Mouse (Mus musculus) kidney, adult 2 months (tissue): ENCODE results near the gene Pou4f2. TPM values are rescaled to one million over a fixed set of nuclear protein-coding genes. Genes with fewer than 3 reads are reported as not detected.

Source experiments
- DNase-seq: peaks from one replicate; pipeline ENCODE4 v3.0.0; 2021
- H3K27ac ChIP-seq: fragments of 200-500 bp; 2 replicates; pipeline ENCODE4 v1.5.1; 2012; ENCODE audit warnings: low read depth, low read length, control low read depth, inconsistent platforms; ENCODE audit not compliant: insufficient read depth
- H3K27me3 ChIP-seq: fragments of 200-500 bp; replicated peaks from 2 replicates; pipeline ENCODE4 v1.6.1; 2012; ENCODE audit warnings: mild to moderate bottlenecking, moderate library complexity, low read length, inconsistent platforms; ENCODE audit not compliant: control insufficient read depth, insufficient read depth
- H3K36me3 ChIP-seq: fragments of 200-500 bp; 2 replicates; pipeline ENCODE4 v1.6.1; 2012; ENCODE audit warnings: mild to moderate bottlenecking, moderate library complexity, low read length, inconsistent platforms; ENCODE audit not compliant: control insufficient read depth, insufficient read depth
- H3K4me1 ChIP-seq: fragments of 200-500 bp; 2 replicates; pipeline ENCODE4 v1.6.1; 2011; ENCODE audit warnings: low read length; ENCODE audit not compliant: control insufficient read depth, insufficient read depth
- H3K4me3 ChIP-seq: fragments of 200-500 bp; 2 replicates; pipeline ENCODE4 v1.5.1; 2011; ENCODE audit warnings: mild to moderate bottlenecking, low read depth, low read length, control low read depth; ENCODE audit not compliant: insufficient read depth
- CTCF ChIP-seq: fragments of 200-500 bp; conservative IDR thresholded peaks from 2 replicates; pipeline ENCODE4 v1.5.1; 2011; ENCODE audit warnings: low read depth, mild to moderate bottlenecking, control low read depth, low read length, moderate library complexity, mixed read lengths; ENCODE audit not compliant: insufficient read depth, insufficient read length
- POLR2A ChIP-seq: fragments of 200-500 bp; IDR thresholded peaks from one replicate; pipeline ENCODE4 v1.6.1; 2011; ENCODE audit warnings: low read depth, low read length, control low read depth
- WGBS: fragments of 180-500 bp; shearing (Covaris S2); methylation state at CpG from one replicate; pipeline ENCODE4 v1.1.7; 2018; 5-methylcytosine and 5-hydroxymethylcytosine counted together
- polyA plus RNA-seq: library from polyadenylated mRNA; depleted of rRNA; stranded (reverse); fragments of >200 nt; gene quantifications from 2 replicates; pipeline ENCODE4 v1.2.3, GENCODE M21; 2012

Gene Pou4f2
- polyA plus RNA-seq, 1 experiment: not detected

GRCm38 (mm10) chr8:78431356-78431755 is 5.1 kb downstream of the Pou4f2 start:
- peak; percentile 17 for DNase-seq
- WGBS: 3% methylated on average over 4 of the region's 4 CpGs
- Histone ChIP-seq H3K4me3 (no peak overlapping the region), H3K36me3 (no peaks in the 10 kb centered on the region), H3K4me1 (no peaks in the 10 kb centered on the region), H3K27me3 (peaks cover 4% of the 10 kb centered on the region; the same call in 1 of the 2 replicates), H3K27ac (no peak overlapping the region)
- TF ChIP-seq POLR2A (no peak), CTCF (no peak)

- TF ChIP-seq CTCF: no peak
- TF ChIP-seq POLR2A: no peak
- H3K27me3 ChIP-seq: peaks cover 4% of the 10 kb centered on the region; the same call in 1 of the 2 replicates
- H3K4me1 ChIP-seq: no peaks in the 10 kb centered on the region
- no peak overlapping the region for H3K4me3 ChIP-seq
- WGBS: 2% methylated on average over 11 of the region's 11 CpGs
- no peak for DNase-seq
- no peaks in the 10 kb centered on the region for H3K36me3 ChIP-seq
- H3K27ac ChIP-seq: no peak overlapping the region
Observed at GRCm38 (mm10) chr8:78428148-78428547, 8.3 kb downstream of the Pou4f2 start.

DNA sequence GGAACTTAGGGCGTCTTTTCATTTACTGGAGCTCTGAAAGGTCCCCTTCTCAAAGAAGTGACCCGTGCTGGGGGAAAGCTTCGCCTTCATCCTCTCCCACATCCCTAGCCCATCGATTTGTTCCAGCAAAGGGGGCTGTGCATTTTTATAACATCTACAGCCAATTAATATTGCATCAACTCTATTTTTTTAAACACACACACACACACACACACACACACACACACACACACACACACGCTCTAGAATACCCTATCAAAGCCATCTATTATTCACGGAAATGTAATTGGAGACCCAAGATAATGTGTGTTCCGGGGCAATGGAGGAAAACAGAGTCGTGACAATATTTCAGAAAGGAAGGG is 8.7 kb downstream of the Pou4f2 start:
- TF ChIP-seq CTCF (no peak), POLR2A (no peak)
- H3K27me3 ChIP-seq: peaks cover 4% of the 10 kb centered on the region; the same call in 1 of the 2 replicates
- H3K4me3 ChIP-seq: no peak overlapping the region
- H3K27ac ChIP-seq: no peak overlapping the region
- H3K36me3 ChIP-seq: no peaks in the 10 kb centered on the region
- no peak for DNase-seq
- WGBS: under 1% methylated on average over 8 of the region's 8 CpGs
- H3K4me1 ChIP-seq: no peaks in the 10 kb centered on the region

- peaks cover 4% of the 10 kb centered on the region; the same call in 1 of the 2 replicates for H3K27me3 ChIP-seq
- no peak overlapping the region for H3K4me3 ChIP-seq
- no peak for DNase-seq
- H3K4me1 ChIP-seq: no peaks in the 10 kb centered on the region
- no peak for TF ChIP-seq POLR2A
- TF ChIP-seq CTCF: no peak
- 2% methylated on average over 32 of the region's 32 CpGs for WGBS
- H3K27ac ChIP-seq: no peak overlapping the region
- no peaks in the 10 kb centered on the region for H3K36me3 ChIP-seq
Observed at GRCm38 (mm10) chr8:78426875-78427768, 9.3 kb downstream of the Pou4f2 start.

DNA sequence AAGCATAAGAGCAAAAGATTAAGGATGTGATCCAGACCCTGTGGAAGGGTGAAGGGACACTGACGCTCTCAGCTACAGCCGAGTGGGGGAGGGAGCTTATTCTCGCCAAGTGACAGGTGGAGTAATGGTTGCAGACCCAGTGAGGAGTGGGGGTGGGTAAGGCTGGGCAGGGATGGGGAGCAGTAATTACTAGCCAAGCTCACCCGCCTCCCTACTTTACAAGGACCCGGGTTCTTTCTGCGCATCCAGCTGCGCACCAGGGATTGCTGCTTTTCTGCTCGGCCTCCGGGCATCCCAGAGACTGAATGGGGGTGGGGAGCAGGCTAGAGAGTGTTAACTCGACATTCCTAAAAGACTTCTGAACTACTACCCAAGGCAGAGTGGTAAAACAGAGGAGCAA is 10.0 kb downstream of the Pou4f2 start:
- H3K27me3 ChIP-seq: peaks cover 3% of the 10 kb centered on the region
- WGBS: 4% methylated on average over 10 of the region's 10 CpGs
- TF ChIP-seq CTCF: no peak
- no peak for TF ChIP-seq POLR2A

GRCm38 (mm10) chr8:78423937-78424336 is 12.5 kb downstream of the Pou4f2 start:
- WGBS: 3% methylated on average over 1 of the region's 1 CpGs
- no peaks in the 10 kb centered on the region for H3K4me1 ChIP-seq
- DNase-seq: no peak
- H3K36me3 ChIP-seq: no peaks in the 10 kb centered on the region
- H3K4me3 ChIP-seq: no peak overlapping the region
- H3K27me3 ChIP-seq: peaks cover 6% of the 10 kb centered on the region
- H3K27ac ChIP-seq: no peak overlapping the region
- TF ChIP-seq POLR2A (no peak), CTCF (no peak)

More for the DNA sequence above, 10.0 kb downstream of the Pou4f2 start:
- no peak overlapping the region for H3K4me3 ChIP-seq
- no peaks in the 10 kb centered on the region for H3K36me3 ChIP-seq
- H3K27ac ChIP-seq: no peak overlapping the region
- no peak for DNase-seq
- H3K4me1 ChIP-seq: no peaks in the 10 kb centered on the region

DNA sequence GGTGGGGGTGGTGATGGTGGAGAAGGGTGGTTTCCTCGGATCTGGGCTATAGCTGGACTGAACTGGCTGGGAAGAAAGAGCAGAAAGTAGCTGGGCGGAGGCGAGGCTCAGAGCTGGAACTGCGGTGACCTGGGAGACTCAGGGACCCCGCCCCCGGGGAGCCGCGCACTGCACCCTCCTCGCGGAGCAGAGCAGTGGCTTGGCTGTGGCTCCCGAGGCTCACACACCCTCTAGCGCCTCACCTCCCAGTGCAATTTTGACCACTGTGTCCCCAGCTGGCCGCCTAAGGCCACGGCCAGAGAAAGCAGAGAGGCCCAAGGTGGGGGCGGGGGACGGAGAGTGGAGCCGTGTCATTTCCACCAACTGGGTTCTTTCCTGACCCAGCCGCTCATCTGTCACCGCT is 16.3 kb downstream of the Pou4f2 start:
- peaks cover 4% of the 10 kb centered on the region for H3K27me3 ChIP-seq
- no peak for TF ChIP-seq CTCF
- TF ChIP-seq POLR2A: no peak
- H3K36me3 ChIP-seq: no peaks in the 10 kb centered on the region
- under 1% methylated on average over 19 of the region's 19 CpGs for WGBS
- H3K4me1 ChIP-seq: no peaks in the 10 kb centered on the region
- H3K4me3 ChIP-seq: no peak overlapping the region
- H3K27ac ChIP-seq: no peak overlapping the region
- DNase-seq: no peak
